Mouse (Mus musculus): ENCODE results near the gene Trim16.

DNA sequence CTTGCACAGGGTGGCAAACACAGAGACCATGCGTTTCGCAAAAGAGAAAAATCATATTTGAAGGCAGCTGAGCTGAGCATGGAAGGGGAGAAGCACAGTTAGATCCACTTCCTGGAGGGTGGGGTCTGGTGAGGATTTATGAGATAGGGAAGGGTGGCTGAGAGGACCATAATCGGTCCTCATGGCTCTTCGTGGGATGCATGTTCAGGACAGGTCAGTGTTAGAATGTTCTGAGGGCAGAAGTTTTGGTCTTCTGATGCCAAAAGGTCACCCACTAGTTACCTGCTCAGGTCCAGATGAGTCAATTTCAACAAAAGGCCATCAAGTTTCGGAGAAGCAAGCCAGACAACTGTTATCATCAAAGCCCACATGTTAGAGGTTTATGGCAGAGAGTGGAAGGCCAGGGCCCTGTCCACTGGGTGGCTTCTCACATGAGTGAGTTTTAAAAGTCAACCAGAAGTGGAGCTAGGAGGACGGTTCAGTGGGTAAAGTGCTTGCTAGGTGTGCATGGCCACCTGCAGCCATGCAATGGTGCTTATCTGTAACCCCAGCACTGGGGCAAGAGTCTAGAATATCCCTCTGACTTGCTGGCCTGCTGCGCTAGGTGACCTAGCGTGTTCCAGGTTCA is 858 bp upstream of the Trim16 start:
- TF ChIP-seq CTCF (conservative IDR thresholded peaks at IDR 0.05; ENCODE audit: low read length), result no peak
- no peak for TF ChIP-seq POU5F1 (IDR thresholded peaks at IDR 0.05; ENCODE audit: borderline replicate concordance, low read length)
- no peak for TF ChIP-seq NANOG (IDR thresholded peaks at IDR 0.05; ENCODE audit: borderline replicate concordance, low read length)

Data from E14TG2a.4 (cell line).